22 mouse cellular contexts compared by ENCODE assay signal in the genomic region with DNA sequence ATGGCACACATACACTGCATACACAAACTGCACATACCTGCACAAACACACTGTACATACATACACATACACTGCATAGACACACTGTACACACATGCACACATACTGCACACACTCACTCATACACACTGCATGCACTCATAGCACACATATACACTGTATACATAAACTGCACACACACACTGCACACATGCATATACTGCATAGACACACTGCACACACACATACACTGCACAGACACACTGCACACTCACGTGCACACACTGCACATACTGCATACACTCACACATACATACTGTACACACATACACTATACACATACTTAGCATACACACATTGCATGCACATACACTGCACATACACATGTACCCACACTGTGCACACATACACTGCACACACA. TPM values are rescaled to one million over a fixed set of nuclear protein-coding genes. Genes with fewer than 3 reads are reported as not detected.
DNase-seq lines count a peak whose midpoint lies in the region; ATAC-seq and TF ChIP-seq lines count a peak whose summit lies in the region.
"Had no signal": no experiment of that assay in that cellular context is flagged by ENCODE, and none has a peak within 500 bp of the region (broad histone marks: within the 10 kb centered on the region; RNA-seq: fewer than 3 reads in every experiment).

No protein-coding gene starts in this region.

- no peak overlapping the region for H3K9ac ChIP-seq in forebrain, postnatal 0 days
- no peak overlapping the region for H3K9ac ChIP-seq in forebrain, embryonic 12.5 days
- H3K9ac ChIP-seq in liver, embryonic 11.5 days (ENCODE audit: low read depth, low read length), result no peak overlapping the region
- H3K9ac ChIP-seq in liver, postnatal 0 days (replicated peaks), result no peak overlapping the region
- no peak overlapping the region for H3K9ac ChIP-seq in midbrain, postnatal 0 days (replicated peaks; ENCODE audit: low read length, poor library complexity, severe bottlenecking)
- H3K9ac ChIP-seq: intestine, embryonic 15.5 days; neural tube, embryonic 13.5 days had no signal

- H3K4me1 ChIP-seq in forebrain, postnatal 0 days (ENCODE audit: insufficient read depth), result no peaks in the 10 kb centered on the region
- no peaks in the 10 kb centered on the region for H3K4me1 ChIP-seq in forebrain, embryonic 12.5 days
- H3K4me1 ChIP-seq in liver, embryonic 11.5 days (replicated peaks; ENCODE audit: control insufficient read depth, insufficient read depth, low read length), result no peaks in the 10 kb centered on the region
- no peaks in the 10 kb centered on the region for H3K4me1 ChIP-seq in liver, postnatal 0 days (ENCODE audit: insufficient read depth)
- H3K4me1 ChIP-seq in midbrain, postnatal 0 days (ENCODE audit: insufficient read depth, low read length), result no peaks in the 10 kb centered on the region
- H3K4me1 ChIP-seq in midbrain, embryonic 10.5 days, result no peaks in the 10 kb centered on the region
- H3K4me1 ChIP-seq: intestine, embryonic 15.5 days; neural tube, embryonic 13.5 days had no signal

- TF ChIP-seq EP300 in liver, postnatal 0 days (IDR thresholded peaks at IDR 0.05; ENCODE audit: low read depth), result no peak

- no peaks in the 10 kb centered on the region for H3K27me3 ChIP-seq in forebrain, postnatal 0 days (ENCODE audit: insufficient read depth, low read length)
- H3K27me3 ChIP-seq in forebrain, embryonic 12.5 days, result no peaks in the 10 kb centered on the region
- H3K27me3 ChIP-seq in liver, embryonic 11.5 days (replicated peaks; ENCODE audit: control insufficient read depth, insufficient read depth, low read length), result no peaks in the 10 kb centered on the region
- H3K27me3 ChIP-seq in liver, postnatal 0 days (ENCODE audit: insufficient read depth, low read length), result no peaks in the 10 kb centered on the region
- H3K27me3 ChIP-seq in midbrain, postnatal 0 days (ENCODE audit: insufficient read depth, low read length), result no peaks in the 10 kb centered on the region
- no peaks in the 10 kb centered on the region for H3K27me3 ChIP-seq in midbrain, embryonic 10.5 days (ENCODE audit: low read depth, poor library complexity, severe bottlenecking)
- H3K27me3 ChIP-seq: intestine, embryonic 15.5 days; neural tube, embryonic 13.5 days; Patski had no signal

- 0 out of 2 replicates have a peak, but pooled peaks cover 5% of the 10 kb centered on the region for H3K9me3 ChIP-seq in forebrain, postnatal 0 days (ENCODE audit: low read length)
- no peaks in the 10 kb centered on the region for H3K9me3 ChIP-seq in forebrain, embryonic 12.5 days
- peaks cover 5% of the 10 kb centered on the region for H3K9me3 ChIP-seq in liver, embryonic 11.5 days (ENCODE audit: control insufficient read depth, low read length)
- peaks cover 2% of the 10 kb centered on the region; the same call in 1 of the 2 replicates for H3K9me3 ChIP-seq in liver, postnatal 0 days (ENCODE audit: low read length)
- H3K9me3 ChIP-seq in midbrain, postnatal 0 days (ENCODE audit: low read length), result no peaks in the 10 kb centered on the region
- H3K9me3 ChIP-seq in midbrain, embryonic 10.5 days (replicated peaks), result peaks cover 25% of the 10 kb centered on the region
- H3K9me3 ChIP-seq: intestine, embryonic 15.5 days had no signal

- no peak overlapping the region for H3K27ac ChIP-seq in forebrain, postnatal 0 days (ENCODE audit: low read depth, low read length)
- no peak overlapping the region for H3K27ac ChIP-seq in forebrain, embryonic 12.5 days
- no peak overlapping the region for H3K27ac ChIP-seq in liver, embryonic 11.5 days (ENCODE audit: low read depth, low read length)
- H3K27ac ChIP-seq in liver, postnatal 0 days (ENCODE audit: low read depth), result no peak overlapping the region
- H3K27ac ChIP-seq in midbrain, postnatal 0 days (ENCODE audit: low read depth, low read length), result no peak overlapping the region
- H3K27ac ChIP-seq in midbrain, embryonic 10.5 days (replicated peaks), result no peak overlapping the region
- H3K27ac ChIP-seq: intestine, embryonic 15.5 days; neural tube, embryonic 13.5 days had no signal

- 0 out of 2 replicates have a peak, but pooled peaks have one; percentile 16 for ATAC-seq in forebrain, postnatal 0 days
- ATAC-seq in forebrain, embryonic 12.5 days (ENCODE audit: low FRiP score), result no peak
- 0 out of 2 replicates have a peak, but pooled peaks have one; percentile 15 for ATAC-seq in liver, embryonic 11.5 days (replicated peaks; ENCODE audit: low FRiP score)
- no peak for ATAC-seq in liver, postnatal 0 days
- ATAC-seq in midbrain, postnatal 0 days (ENCODE audit: low FRiP score), result peak; percentile 47; the same call in 1 of the 2 replicates
- ATAC-seq: intestine, embryonic 15.5 days; Patski had no signal

- 0 out of 2 replicates have a peak, but pooled peaks cover 5% of the 10 kb centered on the region for H3K36me3 ChIP-seq in forebrain, postnatal 0 days (ENCODE audit: insufficient read depth)
- H3K36me3 ChIP-seq in forebrain, embryonic 12.5 days (replicated peaks), result peaks cover 29% of the 10 kb centered on the region
- peaks cover 6% of the 10 kb centered on the region; the same call in 1 of the 2 replicates for H3K36me3 ChIP-seq in liver, embryonic 11.5 days (ENCODE audit: control insufficient read depth, insufficient read depth, low read length)
- no peaks in the 10 kb centered on the region for H3K36me3 ChIP-seq in liver, postnatal 0 days (replicated peaks; ENCODE audit: insufficient read depth, low read length)
- 0 out of 2 replicates have a peak, but pooled peaks cover 4% of the 10 kb centered on the region for H3K36me3 ChIP-seq in midbrain, postnatal 0 days (ENCODE audit: insufficient read depth, low read length)
- H3K36me3 ChIP-seq in midbrain, embryonic 10.5 days, result peaks cover 57% of the 10 kb centered on the region

- H3K4me3 ChIP-seq in forebrain, postnatal 0 days (ENCODE audit: low read depth, low read length), result no peak overlapping the region
- H3K4me3 ChIP-seq in forebrain, embryonic 12.5 days (replicated peaks), result no peak overlapping the region
- H3K4me3 ChIP-seq in liver, embryonic 11.5 days (ENCODE audit: low read depth, low read length), result no peak overlapping the region
- no peak overlapping the region for H3K4me3 ChIP-seq in liver, postnatal 0 days (ENCODE audit: low read depth, low read length)
- no peak overlapping the region for H3K4me3 ChIP-seq in midbrain, postnatal 0 days (ENCODE audit: low read depth, low read length)
- no peak overlapping the region for H3K4me3 ChIP-seq in midbrain, embryonic 10.5 days
- H3K4me3 ChIP-seq: intestine, embryonic 15.5 days; myocyte; neural tube, embryonic 13.5 days had no signal

- no peak for TF ChIP-seq CTCF in forebrain, postnatal 0 days (IDR thresholded peaks at IDR 0.05; ENCODE audit: low read depth)
- TF ChIP-seq CTCF in liver, postnatal 0 days (IDR thresholded peaks at IDR 0.05; ENCODE audit: low read depth), result no peak
- TF ChIP-seq CTCF in midbrain, postnatal 0 days (IDR thresholded peaks at IDR 0.05), result no peak

- H3K4me2 ChIP-seq in forebrain, postnatal 0 days (ENCODE audit: low read depth), result no peak overlapping the region
- no peak overlapping the region for H3K4me2 ChIP-seq in forebrain, embryonic 12.5 days
- no peak overlapping the region for H3K4me2 ChIP-seq in liver, embryonic 11.5 days
- H3K4me2 ChIP-seq in liver, postnatal 0 days (ENCODE audit: low read depth, low read length), result no peak overlapping the region
- no peak overlapping the region for H3K4me2 ChIP-seq in midbrain, postnatal 0 days (ENCODE audit: low read depth, low read length, poor library complexity, severe bottlenecking)
- H3K4me2 ChIP-seq: intestine, embryonic 15.5 days; neural tube, embryonic 13.5 days had no signal

- no peak for DNase-seq in forebrain, postnatal 0 days
- DNase-seq in liver, embryonic 11.5 days (ENCODE audit: low spot score), result no peak
- DNase-seq in liver, postnatal 0 days, result no peak
- DNase-seq in midbrain, postnatal 0 days (ENCODE audit: low spot score), result no peak
- no peak for DNase-seq in midbrain, embryonic 10.5 days (ENCODE audit: low spot score)
- no peak for DNase-seq in urinary bladder, adult 2 months (ENCODE audit: low spot score)
- DNase-seq: cerebellum, adult 11 months; cerebellum, adult 9-11 months; gastrocnemius, postnatal 36 days; kidney, adult 8-10 months; kidney, postnatal 25 days; layer of hippocampus, postnatal 36 days; lung, adult 18-20 months; lung, postnatal 14 days; right cerebral cortex, adult 18-20 months; right cerebral cortex, postnatal 4 days; thymus, postnatal 14 days had no signal

- 98% methylated on average over 1 of the region's 1 CpGs for WGBS in forebrain, postnatal 0 days
- WGBS in forebrain, embryonic 12.5 days, result 94% methylated on average over 1 of the region's 1 CpGs
- 91% methylated on average over 1 of the region's 1 CpGs for WGBS in liver, embryonic 11.5 days
- WGBS in liver, postnatal 0 days (ENCODE audit: insufficient replicate concordance), result 91% methylated on average over 1 of the region's 1 CpGs
- 95% methylated on average over 1 of the region's 1 CpGs for WGBS in midbrain, postnatal 0 days
- 84% methylated on average over 1 of the region's 1 CpGs for WGBS in midbrain, embryonic 10.5 days

RNA-seq across cellular contexts. Expression of a gene that starts 59.2 kb away (rescaled TPM):
- total RNA-seq in forebrain, postnatal 0 days (2014; rRNA removed), result 16.5 and 19.9 TPM in 2 replicates
- 12.4 and 13.1 TPM in 2 replicates for polyA plus RNA-seq in forebrain, postnatal 0 days (2015; fragmentation: Nextera tagmentation; extraction: Ambion mirVana)
- polyA plus RNA-seq in forebrain, embryonic 12.5 days (2016; fragmentation: Nextera tagmentation; extraction: Ambion mirVana), result 16.4 TPM in 2 replicates
- 13.2 and 13.4 TPM in 2 replicates for polyA plus RNA-seq in liver, embryonic 11.5 days (2014; fragmentation: Nextera tagmentation; extraction: Ambion mirVana)
- 2.5 TPM in 2 replicates for polyA plus RNA-seq in liver, postnatal 0 days (2015; fragmentation: Nextera tagmentation; extraction: Ambion mirVana)
- total RNA-seq in midbrain, postnatal 0 days (2014; rRNA removed), result 25.6 and 32.2 TPM in 2 replicates
- polyA plus RNA-seq in midbrain, postnatal 0 days (2015; fragmentation: Nextera tagmentation; extraction: Ambion mirVana), result 18.1 TPM in 2 replicates
- 14.1 and 16.7 TPM in 2 replicates for polyA plus RNA-seq in midbrain, embryonic 10.5 days (2016; fragmentation: Nextera tagmentation; extraction: Ambion mirVana)
- polyA plus RNA-seq in urinary bladder, adult 2 months (2012; rRNA removed), result 8.9 and 9.3 TPM in 2 replicates

Comparison
In these comparisons a context has a peak if more than half of its experiments do, and no peak if none do; other contexts are left out.
1. ATAC-seq: peak in forebrain, postnatal 0 days (single experiment), liver, embryonic 11.5 days (single experiment) and midbrain, postnatal 0 days (single experiment); none in forebrain, embryonic 12.5 days (single experiment) and liver, postnatal 0 days (single experiment).